8 mouse cellular contexts compared by ENCODE assay signal in the genomic region with DNA sequence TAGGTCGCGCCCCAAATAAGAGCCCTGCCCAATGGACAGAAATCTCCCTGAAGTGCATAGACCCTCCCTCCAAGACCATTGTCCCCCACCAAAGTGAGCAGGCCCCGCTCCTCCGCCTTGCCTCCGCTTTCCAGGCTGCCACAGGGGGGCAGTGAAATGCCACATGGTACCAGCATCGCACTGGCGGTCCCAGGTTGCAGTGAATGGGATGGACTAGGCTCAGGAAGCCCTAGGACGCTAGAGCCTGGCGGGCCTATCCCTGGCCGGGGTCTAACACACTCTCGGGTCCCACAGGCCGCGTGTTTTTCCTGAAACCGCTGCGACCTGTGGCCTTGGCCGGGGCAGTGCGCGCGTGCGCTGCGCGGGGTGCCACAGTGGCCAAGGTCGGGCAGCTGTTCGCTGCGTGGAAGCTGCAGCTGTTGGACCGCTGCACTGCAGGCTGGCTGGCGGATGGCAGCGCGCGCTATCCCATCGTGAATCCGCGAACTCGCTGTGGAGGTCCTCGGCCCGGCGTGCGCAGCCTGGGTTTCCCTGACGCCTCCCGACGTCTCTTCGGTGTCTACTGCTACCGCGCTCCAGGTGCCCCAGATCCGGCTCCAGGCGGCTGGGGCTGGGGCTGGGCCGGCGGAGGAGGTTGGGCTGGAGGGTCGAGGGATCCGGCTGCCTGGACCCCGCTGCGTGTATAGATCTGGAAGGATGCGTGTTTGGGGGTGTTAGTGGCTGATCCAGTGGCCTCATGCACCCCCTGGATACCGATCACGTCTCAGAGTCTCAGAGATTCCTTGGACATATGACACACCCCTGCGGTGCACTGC. TPM values are rescaled to one million over a fixed set of nuclear protein-coding genes. Genes with fewer than 3 reads are reported as not detected.
DNase-seq lines count a peak whose midpoint lies in the region; ATAC-seq and TF ChIP-seq lines count a peak whose summit lies in the region.

No protein-coding gene starts in this region.

- H3K36me3 ChIP-seq in embryonic facial prominence, embryonic 15.5 days, result no peaks in the 10 kb centered on the region
- H3K36me3 ChIP-seq in hindbrain, embryonic 11.5 days (ENCODE audit: control insufficient read depth, insufficient read depth, low read length), result no peaks in the 10 kb centered on the region

- H3K4me1 ChIP-seq in embryonic facial prominence, embryonic 15.5 days, result peaks cover 29% of the 10 kb centered on the region
- H3K4me1 ChIP-seq in hindbrain, embryonic 11.5 days (replicated peaks; ENCODE audit: control insufficient read depth, insufficient read depth, low read length), result peaks cover 18% of the 10 kb centered on the region

- no peaks in the 10 kb centered on the region for H3K9me3 ChIP-seq in embryonic facial prominence, embryonic 15.5 days (replicated peaks)
- H3K9me3 ChIP-seq in hindbrain, embryonic 11.5 days (ENCODE audit: control insufficient read depth, low read length), result no peaks in the 10 kb centered on the region

- H3K27me3 ChIP-seq in embryonic facial prominence, embryonic 15.5 days, result peaks cover 84% of the 10 kb centered on the region
- H3K27me3 ChIP-seq in hindbrain, embryonic 11.5 days (ENCODE audit: control insufficient read depth, insufficient read depth, low read length), result peaks cover 66% of the 10 kb centered on the region

- H3K4me2 ChIP-seq in embryonic facial prominence, embryonic 15.5 days (replicated peaks), result peak overlapping the region; percentile 66
- peak overlapping the region; percentile 81 for H3K4me2 ChIP-seq in hindbrain, embryonic 11.5 days (replicated peaks; ENCODE audit: low read depth, low read length)

- intact Hi-C loops in left cerebral cortex, adult 2 months (cut with DNase I), result loop anchor here (1.0 to 2.0 kb wide), 2 partner anchors 33 to 78 kb away; a partner anchor contains a TSS

- peak overlapping the region; percentile 28 for H3K9ac ChIP-seq in embryonic facial prominence, embryonic 15.5 days
- peak overlapping the region; percentile 35 for H3K9ac ChIP-seq in hindbrain, embryonic 11.5 days (ENCODE audit: low read depth, low read length)

- no peak overlapping the region for H3K27ac ChIP-seq in embryonic facial prominence, embryonic 15.5 days (replicated peaks)
- H3K27ac ChIP-seq in hindbrain, embryonic 11.5 days (ENCODE audit: low read depth, low read length), result no peak overlapping the region
- H3K27ac ChIP-seq in left cerebral cortex, adult 2 months, result peak overlapping the region; percentile 11; the same call in 1 of the 2 replicates

- 0 out of 2 replicates have a peak, but pooled peaks have one; percentile 40 for ATAC-seq in embryonic facial prominence, embryonic 15.5 days (ENCODE audit: insufficient number of reproducible peaks, low FRiP score, low TSS enrichment, low read depth)
- peak; percentile 71 for ATAC-seq in hindbrain, embryonic 11.5 days (ENCODE audit: low FRiP score)

- WGBS in embryonic facial prominence, embryonic 15.5 days, result 4% methylated on average over 56 of the region's 56 CpGs
- WGBS in hindbrain, embryonic 11.5 days, result 3% methylated on average over 56 of the region's 56 CpGs

- peak; percentile 77 for TF ChIP-seq CTCF in left cerebral cortex, adult 2 months (IDR thresholded peaks at IDR 0.05)

- peak overlapping the region; percentile 40 for H3K4me3 ChIP-seq in embryonic facial prominence, embryonic 15.5 days (replicated peaks)
- H3K4me3 ChIP-seq in hindbrain, embryonic 11.5 days (ENCODE audit: low read depth, low read length), result peak overlapping the region; percentile 27
- peak overlapping the region; percentile 41 for H3K4me3 ChIP-seq in left cerebral cortex, adult 2 months

- DNase-seq in ES-CJ7 (ENCODE audit: low read depth, low spot score), result peak; percentile 76
- DNase-seq in adrenal gland, postnatal 14 days, result peak; percentile 67
- peak; percentile 75 for DNase-seq in hindbrain, embryonic 11.5 days (ENCODE audit: low spot score)
- DNase-seq in left cerebral cortex, adult 2 months (ENCODE audit: extremely low spot score in 1 of 2, low spot score in 2 of 2), result peak; percentile 65 to 77
- DNase-seq in lung, postnatal 4 days, result peak; percentile 34 to 47
- DNase-seq in right cerebral cortex, postnatal 4 days, result peak; percentile 74
- no peak for DNase-seq in MN1 (ENCODE audit: low spot score)

RNA-seq across cellular contexts. Expression of a gene that starts 4.8 kb away (rescaled TPM):
- total RNA-seq in adrenal gland, postnatal 14 days (2021), result 0.30 and 0.48 TPM in 2 replicates
- polyA plus RNA-seq in embryonic facial prominence, embryonic 15.5 days (2015; fragmentation: Nextera tagmentation; extraction: Ambion mirVana), result 0.43 and 0.56 TPM in 2 replicates
- 0.22 TPM in 1 of 2 replicates, not detected in the other for polyA plus RNA-seq in hindbrain, embryonic 11.5 days (2014; fragmentation: Nextera tagmentation; extraction: Ambion mirVana)
- 100 to 1,000 TPM; 101 to 106 TPM for total RNA-seq in left cerebral cortex, adult 2 months (2021)

RNA-seq across cellular contexts. Expression of a gene that starts 15.3 kb away (rescaled TPM):
- 0.98 and 4.2 TPM in 2 replicates for total RNA-seq in adrenal gland, postnatal 14 days (2021)
- polyA plus RNA-seq in embryonic facial prominence, embryonic 15.5 days (2015; fragmentation: Nextera tagmentation; extraction: Ambion mirVana), result 1.4 and 2.1 TPM in 2 replicates
- 0.86 and 1.4 TPM in 2 replicates for polyA plus RNA-seq in hindbrain, embryonic 11.5 days (2014; fragmentation: Nextera tagmentation; extraction: Ambion mirVana)
- 1 to 10 TPM; 3.4 to 6.2 TPM for total RNA-seq in left cerebral cortex, adult 2 months (2021)

RNA-seq across cellular contexts. Expression of a gene that starts 32.6 kb away (rescaled TPM):
- total RNA-seq in adrenal gland, postnatal 14 days (2021), result 0.41 and 0.67 TPM in 2 replicates
- 0.79 and 1.5 TPM in 2 replicates for polyA plus RNA-seq in embryonic facial prominence, embryonic 15.5 days (2015; fragmentation: Nextera tagmentation; extraction: Ambion mirVana)
- polyA plus RNA-seq in hindbrain, embryonic 11.5 days (2014; fragmentation: Nextera tagmentation; extraction: Ambion mirVana), result 71.3 and 74.5 TPM in 2 replicates
- total RNA-seq in left cerebral cortex, adult 2 months (2021), result 100 to 1,000 TPM; 175 to 186 TPM

RNA-seq across cellular contexts. Expression of a gene that starts 43.1 kb away (rescaled TPM):
- 15.0 and 18.4 TPM in 2 replicates for total RNA-seq in adrenal gland, postnatal 14 days (2021)
- 33.0 and 33.3 TPM in 2 replicates for polyA plus RNA-seq in embryonic facial prominence, embryonic 15.5 days (2015; fragmentation: Nextera tagmentation; extraction: Ambion mirVana)
- polyA plus RNA-seq in hindbrain, embryonic 11.5 days (2014; fragmentation: Nextera tagmentation; extraction: Ambion mirVana), result 16.7 and 19.2 TPM in 2 replicates
- total RNA-seq in left cerebral cortex, adult 2 months (2021), result 10 to 100 TPM; 20.7 to 22.0 TPM

RNA-seq across cellular contexts. Expression of a gene that starts 45.4 kb away (rescaled TPM):
- 26.2 and 31.8 TPM in 2 replicates for total RNA-seq in adrenal gland, postnatal 14 days (2021)
- polyA plus RNA-seq in embryonic facial prominence, embryonic 15.5 days (2015; fragmentation: Nextera tagmentation; extraction: Ambion mirVana), result 44.3 and 45.1 TPM in 2 replicates
- polyA plus RNA-seq in hindbrain, embryonic 11.5 days (2014; fragmentation: Nextera tagmentation; extraction: Ambion mirVana), result 34.5 and 35.4 TPM in 2 replicates
- total RNA-seq in left cerebral cortex, adult 2 months (2021), result 10 to 100 TPM; 52.5 to 54.2 TPM

Comparison
In these comparisons a context has a peak if more than half of its experiments do, and no peak if none do; other contexts are left out.
1. RNA of a gene that starts 4.8 kb away (total RNA-seq): 101 to 106 TPM in left cerebral cortex, adult 2 months; 0.30 to 0.48 TPM in adrenal gland, postnatal 14 days; every median in the first group is over 10 times any median in the second.
2. RNA of a gene that starts 32.6 kb away (total RNA-seq): 175 to 186 TPM in left cerebral cortex, adult 2 months; 0.41 to 0.67 TPM in adrenal gland, postnatal 14 days; every median in the first group is over 100 times any median in the second.
3. Peak in every context shown above with its lines, with median percentiles within 50 percentile points of each other: H3K4me3 ChIP-seq.